Mouse (Mus musculus): Measurements from ENCODE around the gene Wdfy4.

Gene Wdfy4

GRCm38 (mm10) chr14:33185068-33185800 lies at the start of gene Wdfy4:
TSS of gene Wdfy4 (minus strand) at chr14:33185508.
- DNase-seq (ENCODE audit: low read depth, low spot score), result no peak

GRCm38 (mm10) chr14:33232048-33232447 lies 46.7 kb upstream of the Wdfy4 start:
- DNase-seq (ENCODE audit: low read depth, low spot score), result no peak

GRCm38 (mm10) chr14:33231311-33231710 lies 46.0 kb upstream of the Wdfy4 start:
- DNase-seq (ENCODE audit: low read depth, low spot score), result no peak

GRCm38 (mm10) chr14:33230672-33231071 lies 45.4 kb upstream of the Wdfy4 start:
- no peak for DNase-seq (ENCODE audit: low read depth, low spot score)

- DNase-seq (ENCODE audit: low read depth, low spot score), result no peak
Observed at GRCm38 (mm10) chr14:33225235-33225634, 39.9 kb upstream of the Wdfy4 start.

GRCm38 (mm10) chr14:33216343-33217208 lies 31.3 kb upstream of the Wdfy4 start:
- DNase-seq (ENCODE audit: low read depth, low spot score), result no peak

- no peak for DNase-seq (ENCODE audit: low read depth, low spot score)
Observed at GRCm38 (mm10) chr14:33215163-33215562, 29.9 kb upstream of the Wdfy4 start.

- DNase-seq (ENCODE audit: low read depth, low spot score), result no peak
Observed at GRCm38 (mm10) chr14:33214767-33215128, 29.4 kb upstream of the Wdfy4 start.

- DNase-seq (ENCODE audit: low read depth, low spot score), result peak; percentile 89
Observed at GRCm38 (mm10) chr14:33213823-33214766, 28.8 kb upstream of the Wdfy4 start, which contains the start of gene Arhgap22. TSS of gene Arhgap22 (plus strand) at chr14:33214026.

GRCm38 (mm10) chr14:33212958-33213309 lies 27.6 kb upstream of the Wdfy4 start:
- no peak for DNase-seq (ENCODE audit: low read depth, low spot score)

GRCm38 (mm10) chr14:33212271-33212957 lies 27.1 kb upstream of the Wdfy4 start:
- no peak for DNase-seq (ENCODE audit: low read depth, low spot score)

- no peak for DNase-seq (ENCODE audit: low read depth, low spot score)
Observed at GRCm38 (mm10) chr14:33210806-33211205, 25.5 kb upstream of the Wdfy4 start.

- DNase-seq (ENCODE audit: low read depth, low spot score), result no peak
Observed at GRCm38 (mm10) chr14:33208331-33208730, 23.0 kb upstream of the Wdfy4 start.

GRCm38 (mm10) chr14:33207011-33207410 lies 21.7 kb upstream of the Wdfy4 start:
- DNase-seq (ENCODE audit: low read depth, low spot score), result no peak

GRCm38 (mm10) chr14:33205280-33205965 lies 20.1 kb upstream of the Wdfy4 start:
- DNase-seq (ENCODE audit: low read depth, low spot score), result no peak

- DNase-seq (ENCODE audit: low read depth, low spot score), result no peak
Observed at GRCm38 (mm10) chr14:33203777-33204176, 18.5 kb upstream of the Wdfy4 start.

GRCm38 (mm10) chr14:33202885-33203284 lies 17.6 kb upstream of the Wdfy4 start:
- DNase-seq (ENCODE audit: low read depth, low spot score), result no peak

GRCm38 (mm10) chr14:33202161-33202560 lies 16.9 kb upstream of the Wdfy4 start:
- no peak for DNase-seq (ENCODE audit: low read depth, low spot score)

- no peak for DNase-seq (ENCODE audit: low read depth, low spot score)
Observed at GRCm38 (mm10) chr14:33194241-33194640, 8.9 kb upstream of the Wdfy4 start.

- no peak for DNase-seq (ENCODE audit: low read depth, low spot score)
Observed at GRCm38 (mm10) chr14:33193762-33194161, 8.5 kb upstream of the Wdfy4 start.

GRCm38 (mm10) chr14:33190646-33191045 lies 5.3 kb upstream of the Wdfy4 start:
- no peak for DNase-seq (ENCODE audit: low read depth, low spot score)
